In the genomic region with DNA sequence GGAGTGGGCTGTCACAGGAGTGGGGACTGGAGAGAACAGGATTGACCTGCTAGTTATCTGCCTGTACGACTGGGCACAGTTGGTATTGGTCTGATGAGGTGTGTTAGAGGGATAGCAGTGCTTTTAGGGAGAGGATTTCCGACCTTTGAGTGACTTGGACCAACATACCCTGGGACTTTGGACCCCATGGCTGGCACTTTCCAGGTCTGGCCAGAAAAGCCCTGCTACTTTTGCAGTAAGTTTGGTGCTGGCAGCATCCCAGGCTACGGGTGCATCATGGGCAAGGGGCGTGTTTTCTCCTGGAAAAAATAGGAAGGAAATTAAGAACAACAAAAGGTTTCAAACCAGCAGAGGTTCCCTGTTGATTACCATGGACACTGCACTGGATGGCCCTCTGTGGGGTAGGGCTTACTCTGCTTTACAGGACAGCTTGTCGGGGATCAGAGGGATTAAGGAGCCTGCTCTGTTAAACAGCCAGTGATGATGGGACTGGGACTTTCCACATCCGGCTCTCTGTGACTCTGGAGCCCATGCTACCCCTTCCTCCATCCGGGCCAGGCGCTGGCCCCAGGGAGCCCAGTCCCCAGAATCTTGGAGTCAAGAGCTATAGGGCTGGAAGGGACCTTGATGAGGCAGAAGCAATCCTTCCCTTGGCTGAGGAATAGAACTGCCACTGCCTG, we compare ENCODE assay signal across 9 mouse cellular contexts. TPM values are rescaled to one million over a fixed set of nuclear protein-coding genes. Genes with fewer than 3 reads are reported as not detected.
A peak's percentile ranks its signal among the peaks of the same experiment; 100 is the strongest.
DNase-seq lines count a peak whose midpoint lies in the region; ATAC-seq lines count a peak whose summit lies in the region.
"Had no signal": no experiment of that assay in that cellular context is flagged by ENCODE, and none has a peak within 500 bp of the region (broad histone marks: within the 10 kb centered on the region; RNA-seq: fewer than 3 reads in every experiment).

No protein-coding gene starts in this region.

- 56% methylated on average over 8 of the region's 8 CpGs for WGBS in heart, embryonic 12.5 days
- WGBS in hindbrain, embryonic 14.5 days = 57% methylated on average over 8 of the region's 8 CpGs
- 20% methylated on average over 8 of the region's 8 CpGs for WGBS in midbrain, embryonic 15.5 days

- no peak for ATAC-seq in heart, embryonic 12.5 days (ENCODE audit: insufficient number of reproducible peaks, low FRiP score)
- no peak for ATAC-seq in hindbrain, embryonic 14.5 days (ENCODE audit: low FRiP score)
- ATAC-seq in midbrain, embryonic 15.5 days (replicated peaks) = no peak
- no peak for ATAC-seq in frontal cortex, adult (ENCODE audit: low TSS enrichment)

- peak overlapping the region; percentile 94 for H3K27ac ChIP-seq in heart, embryonic 12.5 days (ENCODE audit: poor library complexity, severe bottlenecking)
- no peak overlapping the region for H3K27ac ChIP-seq in hindbrain, embryonic 14.5 days
- H3K27ac ChIP-seq in midbrain, embryonic 15.5 days = peak overlapping the region; percentile 56
- H3K27ac ChIP-seq: embryonic facial prominence, embryonic 15.5 days had no signal

- peak overlapping the region; percentile 14 for H3K4me2 ChIP-seq in heart, embryonic 12.5 days
- H3K4me2 ChIP-seq in hindbrain, embryonic 14.5 days (replicated peaks) = no peak overlapping the region
- H3K4me2 ChIP-seq in midbrain, embryonic 15.5 days = no peak overlapping the region; the same call in 1 of the 2 replicates
- H3K4me2 ChIP-seq: embryonic facial prominence, embryonic 15.5 days had no signal

- H3K4me3 ChIP-seq in heart, embryonic 12.5 days = no peak overlapping the region
- H3K4me3 ChIP-seq in hindbrain, embryonic 14.5 days (replicated peaks; ENCODE audit: low read length) = no peak overlapping the region
- H3K4me3 ChIP-seq in midbrain, embryonic 15.5 days = no peak overlapping the region
- H3K4me3 ChIP-seq: embryonic facial prominence, embryonic 15.5 days had no signal

- DNase-seq in left cerebral cortex, postnatal 4 days = peak; percentile 34
- no peak for DNase-seq in left cerebral cortex, postnatal 14 days (ENCODE audit: low spot score in 2 of 2)
- no peak for DNase-seq in hindbrain, embryonic 14.5 days (ENCODE audit: low spot score)
- DNase-seq in gastrocnemius, adult 18-20 months (ENCODE audit: low spot score) = no peak
- no peak for DNase-seq in urinary bladder, postnatal 36 days (ENCODE audit: low spot score in 2 of 2)

- H3K27me3 ChIP-seq in heart, embryonic 12.5 days (replicated peaks) = no peaks in the 10 kb centered on the region
- no peaks in the 10 kb centered on the region for H3K27me3 ChIP-seq in hindbrain, embryonic 14.5 days (ENCODE audit: control insufficient read depth, insufficient read depth, low read length)
- no peaks in the 10 kb centered on the region for H3K27me3 ChIP-seq in midbrain, embryonic 15.5 days (replicated peaks)
- H3K27me3 ChIP-seq: embryonic facial prominence, embryonic 15.5 days had no signal

- H3K9me3 ChIP-seq in heart, embryonic 12.5 days (replicated peaks) = no peaks in the 10 kb centered on the region
- no peaks in the 10 kb centered on the region for H3K9me3 ChIP-seq in hindbrain, embryonic 14.5 days (ENCODE audit: control insufficient read depth, low read length)
- H3K9me3 ChIP-seq in midbrain, embryonic 15.5 days = no peaks in the 10 kb centered on the region
- H3K9me3 ChIP-seq: embryonic facial prominence, embryonic 15.5 days had no signal

- intact Hi-C loops in left cerebral cortex, postnatal 4 days (cut with DNase I) = no loop called here
- intact Hi-C loops in left cerebral cortex, postnatal 14 days (cut with DNase I) = no loop called here

- H3K4me1 ChIP-seq in heart, embryonic 12.5 days (replicated peaks) = peaks cover 82% of the 10 kb centered on the region
- peaks cover 60% of the 10 kb centered on the region for H3K4me1 ChIP-seq in hindbrain, embryonic 14.5 days (replicated peaks; ENCODE audit: control insufficient read depth, insufficient read depth, low read length)
- H3K4me1 ChIP-seq in midbrain, embryonic 15.5 days = peaks cover 69% of the 10 kb centered on the region

- no peaks in the 10 kb centered on the region for H3K36me3 ChIP-seq in heart, embryonic 12.5 days
- no peaks in the 10 kb centered on the region for H3K36me3 ChIP-seq in hindbrain, embryonic 14.5 days (replicated peaks; ENCODE audit: control insufficient read depth, insufficient read depth)
- no peaks in the 10 kb centered on the region for H3K36me3 ChIP-seq in midbrain, embryonic 15.5 days (replicated peaks)
- H3K36me3 ChIP-seq: embryonic facial prominence, embryonic 15.5 days had no signal

- peak overlapping the region; percentile 60 for H3K9ac ChIP-seq in heart, embryonic 12.5 days
- H3K9ac ChIP-seq in hindbrain, embryonic 14.5 days = peak overlapping the region; percentile 2; the same call in 1 of the 2 replicates
- no peak overlapping the region; the same call in 1 of the 2 replicates for H3K9ac ChIP-seq in midbrain, embryonic 15.5 days
- H3K9ac ChIP-seq: embryonic facial prominence, embryonic 15.5 days had no signal

RNA-seq across cellular contexts. Expression of a gene that starts 4.4 kb away (rescaled TPM):
- 10 to 100 TPM; 23.7 to 25.0 TPM for total RNA-seq in left cerebral cortex, postnatal 4 days (2021)
- 10 to 100 TPM; 26.5 to 28.8 TPM for total RNA-seq in left cerebral cortex, postnatal 14 days (2021)
- 35.0 and 35.2 TPM in 2 replicates for polyA plus RNA-seq in heart, embryonic 12.5 days (2016; fragmentation: Nextera tagmentation; extraction: Ambion mirVana)
- polyA plus RNA-seq in hindbrain, embryonic 14.5 days (2014; fragmentation: Nextera tagmentation; extraction: Ambion mirVana) = 24.2 and 25.2 TPM in 2 replicates
- 34.4 and 35.2 TPM in 2 replicates for polyA plus RNA-seq in midbrain, embryonic 15.5 days (2015; fragmentation: Nextera tagmentation; extraction: Ambion mirVana)
- 100 to 1,000 TPM; 113 to 127 TPM for total RNA-seq in gastrocnemius, adult 18-20 months (2021)

RNA-seq across cellular contexts. Expression of a gene that starts 11.8 kb away (rescaled TPM):
- 10 to 100 TPM; 23.9 to 25.3 TPM for total RNA-seq in left cerebral cortex, postnatal 4 days (2021)
- total RNA-seq in left cerebral cortex, postnatal 14 days (2021) = 10 to 100 TPM; 14.7 to 15.4 TPM
- polyA plus RNA-seq in heart, embryonic 12.5 days (2016; fragmentation: Nextera tagmentation; extraction: Ambion mirVana) = 36.3 and 41.2 TPM in 2 replicates
- polyA plus RNA-seq in hindbrain, embryonic 14.5 days (2014; fragmentation: Nextera tagmentation; extraction: Ambion mirVana) = 49.1 and 51.2 TPM in 2 replicates
- polyA plus RNA-seq in midbrain, embryonic 15.5 days (2015; fragmentation: Nextera tagmentation; extraction: Ambion mirVana) = 48.7 and 53.0 TPM in 2 replicates
- total RNA-seq in gastrocnemius, adult 18-20 months (2021) = 10 to 100 TPM in 1 of 2 experiments, 1 to 10 TPM in 1; 7.4 to 10.8 TPM

RNA-seq across cellular contexts. Expression of a gene that starts 39.3 kb away (rescaled TPM):
- total RNA-seq in left cerebral cortex, postnatal 4 days (2021) = 1 to 10 TPM; 6.3 to 7.2 TPM
- 1 to 10 TPM; 6.5 to 7.0 TPM for total RNA-seq in left cerebral cortex, postnatal 14 days (2021)
- polyA plus RNA-seq in heart, embryonic 12.5 days (2016; fragmentation: Nextera tagmentation; extraction: Ambion mirVana) = 30.6 and 31.2 TPM in 2 replicates
- 13.5 and 19.2 TPM in 2 replicates for polyA plus RNA-seq in hindbrain, embryonic 14.5 days (2014; fragmentation: Nextera tagmentation; extraction: Ambion mirVana)
- polyA plus RNA-seq in midbrain, embryonic 15.5 days (2015; fragmentation: Nextera tagmentation; extraction: Ambion mirVana) = 11.8 and 12.0 TPM in 2 replicates
- total RNA-seq in gastrocnemius, adult 18-20 months (2021) = 1 to 10 TPM; 2.1 to 3.3 TPM

RNA-seq across cellular contexts. Expression of a gene that starts 49.8 kb away (rescaled TPM):
- total RNA-seq in left cerebral cortex, postnatal 4 days (2021) = 10 to 100 TPM; 35.3 to 37.9 TPM
- total RNA-seq in left cerebral cortex, postnatal 14 days (2021) = 10 to 100 TPM; 49.7 to 55.3 TPM
- 5.9 and 7.7 TPM in 2 replicates for polyA plus RNA-seq in heart, embryonic 12.5 days (2016; fragmentation: Nextera tagmentation; extraction: Ambion mirVana)
- polyA plus RNA-seq in hindbrain, embryonic 14.5 days (2014; fragmentation: Nextera tagmentation; extraction: Ambion mirVana) = 39.5 and 40.7 TPM in 2 replicates
- 43.7 and 47.7 TPM in 2 replicates for polyA plus RNA-seq in midbrain, embryonic 15.5 days (2015; fragmentation: Nextera tagmentation; extraction: Ambion mirVana)
- 1 to 10 TPM; 3.1 TPM for total RNA-seq in gastrocnemius, adult 18-20 months (2021)

RNA-seq across cellular contexts. Expression of a gene that starts 55.1 kb away (rescaled TPM):
- total RNA-seq in left cerebral cortex, postnatal 4 days (2021) = 1 to 10 TPM in 1 of 2 experiments, under 1 TPM in 1; 0.58 to 1.3 TPM
- total RNA-seq in left cerebral cortex, postnatal 14 days (2021) = 1 to 10 TPM in 1 of 2 experiments, under 1 TPM in 1; 0.79 to 1.0 TPM
- 2.7 and 3.6 TPM in 2 replicates for polyA plus RNA-seq in heart, embryonic 12.5 days (2016; fragmentation: Nextera tagmentation; extraction: Ambion mirVana)
- polyA plus RNA-seq in hindbrain, embryonic 14.5 days (2014; fragmentation: Nextera tagmentation; extraction: Ambion mirVana) = 1.1 TPM in 2 replicates
- polyA plus RNA-seq in midbrain, embryonic 15.5 days (2015; fragmentation: Nextera tagmentation; extraction: Ambion mirVana) = 1.3 TPM in 2 replicates
- under 1 TPM; 0.62 to 0.83 TPM for total RNA-seq in gastrocnemius, adult 18-20 months (2021)
